Mouse (Mus musculus) CD4-positive naive resting alpha-beta T cell, adult 57 days (primary cell): ENCODE data around the gene Rragc. TPM values are rescaled to one million over a fixed set of nuclear protein-coding genes. Genes with fewer than 3 reads are reported as not detected.

Source experiments
- total RNA-seq: library from RNA; stranded (reverse); gene quantifications from one replicate; pipeline ENCODE4 v1.2.4, GENCODE M21; 2023

Gene Rragc
- 41.4 TPM for total RNA-seq

DNA sequence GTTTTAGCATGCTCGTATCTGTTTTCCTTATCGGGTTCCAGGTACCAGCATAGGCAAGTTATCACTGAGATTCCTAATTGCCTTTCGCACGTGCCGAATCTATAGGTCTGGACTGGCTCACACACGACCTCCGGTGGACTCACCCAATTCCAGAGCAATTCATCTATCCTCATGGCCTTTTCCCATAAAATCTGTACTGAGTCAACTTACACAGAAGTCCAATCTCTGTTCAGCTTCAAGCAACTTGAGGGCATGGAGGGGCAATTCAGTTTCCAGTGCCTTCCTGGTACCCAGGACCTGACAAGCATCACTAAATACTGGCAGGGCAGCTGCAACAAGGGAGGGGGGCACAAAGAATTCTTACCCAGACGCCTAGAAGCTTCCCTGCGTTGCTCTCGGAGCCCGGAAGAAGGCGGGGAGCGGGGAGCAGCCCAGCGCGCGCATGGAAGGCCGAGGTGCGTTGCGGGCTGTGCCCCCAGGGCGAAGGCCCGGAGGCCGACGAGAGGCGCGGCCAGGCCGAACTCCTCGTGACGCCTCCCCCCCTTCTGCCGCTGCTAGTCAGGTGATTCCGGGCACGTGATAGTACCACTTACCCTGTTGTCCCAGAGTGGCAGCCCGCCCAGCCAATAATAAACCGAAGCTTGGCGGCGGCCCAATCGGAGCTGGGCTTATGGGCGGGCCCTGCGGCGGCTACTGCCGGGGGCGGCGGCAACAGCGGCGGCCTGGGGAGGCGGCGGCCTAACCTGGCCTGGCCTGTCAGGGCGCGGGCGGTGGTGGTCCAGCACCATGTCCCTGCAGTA lies at the start of gene Rragc:
Gene Rragc, plus strand, starts transcription at position 699 of the 800 bp plus-strand sequence.

GRCm38 (mm10) chr4:123904333-123905125 lies 12.7 kb upstream of the Rragc start, which contains the start of gene Mycbp:
Gene Mycbp (plus strand): TSS chr4:123904832.

GRCm38 (mm10) chr4:123917548-123918140 lies 398 bp downstream of the Rragc start, which contains the start of gene 4930535I16Rik:
Gene 4930535I16Rik (minus strand): TSS chr4:123918022.

Other genes starting within 250 kb of the Rragc start
- 686 TPM for gene Macf1, start 233.1 kb upstream of the Rragc start, total RNA-seq
- 22.1 TPM for gene Ndufs5, start 199.2 kb upstream of the Rragc start, total RNA-seq
- 55.7 TPM for gene Akirin1, start 167.1 kb upstream of the Rragc start, total RNA-seq
- gene Rhbdl2, start 129.6 kb upstream of the Rragc start, total RNA-seq = not detected
- gene 4933427I04Rik, start 57.8 kb upstream of the Rragc start, total RNA-seq = not detected
- 9.1 TPM for gene Mycbp, start 12.6 kb upstream of the Rragc start, total RNA-seq
- gene 4930535I16Rik, start 576 bp downstream of the Rragc start, total RNA-seq = not detected